Mouse (Mus musculus) liver, postnatal 0 days (tissue): ENCODE measurements around the gene Gm42688. TPM values are rescaled to one million over a fixed set of nuclear protein-coding genes. Genes with fewer than 3 reads are reported as not detected.
A peak's percentile ranks its signal among the peaks of the same experiment; 100 is the strongest.

Experiments
- ATAC-seq: fragments of 200-750 bp; cut with Nextera tagmentation; 2 replicates; pipeline ENCODE4 v1.8.0; 2017; ENCODE audit warnings: mild to moderate bottlenecking, moderate library complexity
- DNase-seq: peaks from one replicate; pipeline ENCODE4 v3.0.0-alpha.2; 2016
- H3K27ac ChIP-seq: fragments of 300-500 bp; sonication (generic); 2 replicates; pipeline ENCODE4 v1.5.1; 2014; ENCODE audit warnings: antibody characterized with exemption, moderate library complexity, mild to moderate bottlenecking, low read depth
- H3K27me3 ChIP-seq: fragments of 300-500 bp; sonication (generic); 2 replicates; pipeline ENCODE4 v1.6.1; 2014; ENCODE audit warnings: low read length, control low read depth, mixed read lengths; ENCODE audit not compliant: insufficient read depth
- H3K36me3 ChIP-seq: fragments of 300-500 bp; sonication (generic); replicated peaks from 2 replicates; pipeline ENCODE4 v1.6.1; 2014; ENCODE audit warnings: mild to moderate bottlenecking, control low read depth, low read length, moderate library complexity, mixed read lengths; ENCODE audit not compliant: insufficient read depth
- H3K4me1 ChIP-seq: fragments of 300-500 bp; sonication (generic); 2 replicates; pipeline ENCODE4 v1.6.1; 2014; ENCODE audit warnings: antibody characterized with exemption, mild to moderate bottlenecking, control low read depth; ENCODE audit not compliant: insufficient read depth
- H3K4me2 ChIP-seq: fragments of 300-500 bp; sonication (generic); 2 replicates; pipeline ENCODE4 v1.6.1; 2014; ENCODE audit warnings: low read depth, mild to moderate bottlenecking, low read length, moderate library complexity, mixed read lengths
- H3K4me3 ChIP-seq: fragments of 300-500 bp; sonication (generic); 2 replicates; pipeline ENCODE4 v1.5.1; 2014; ENCODE audit warnings: low read depth, low read length
- H3K9ac ChIP-seq: fragments of 300-500 bp; sonication (generic); replicated peaks from 2 replicates; pipeline ENCODE4 v1.6.1; 2014; ENCODE audit warnings: mild to moderate bottlenecking, moderate library complexity
- H3K9me3 ChIP-seq: fragments of 300-500 bp; sonication (generic); 2 replicates; pipeline ENCODE4 v1.6.1; 2016; ENCODE audit warnings: mild to moderate bottlenecking, control low read depth, low read length, mixed read lengths
- CTCF ChIP-seq: sonication (generic); IDR thresholded peaks from 2 replicates; pipeline ENCODE4 v1.5.1; 2016; ENCODE audit warnings: antibody characterized with exemption, low read depth
- EP300 ChIP-seq: IDR thresholded peaks from 2 replicates; pipeline ENCODE4 v1.6.1; 2016; ENCODE audit warnings: antibody characterized with exemption, low read depth, mild to moderate bottlenecking
- WGBS: fragments of 180-500 bp; shearing (Covaris S2); extraction: QIAGEN DNeasy Blood & Tissue Kit; methylation state at CpG from one replicate; pipeline ENCODE4 v1.1.7; 2014; ENCODE audit not compliant: insufficient replicate concordance; 5-methylcytosine and 5-hydroxymethylcytosine counted together
- polyA plus RNA-seq: library from polyadenylated mRNA; unstranded; fragments of >200 nt; fragmentation: Nextera tagmentation; extraction: Ambion mirVana; gene quantifications from 2 replicates; pipeline ENCODE4 v1.2.1, GENCODE M21; 2015

The Gm42688 gene
- polyA plus RNA-seq, 1 experiment from 2014 or later, result 0.92 TPM

DNA sequence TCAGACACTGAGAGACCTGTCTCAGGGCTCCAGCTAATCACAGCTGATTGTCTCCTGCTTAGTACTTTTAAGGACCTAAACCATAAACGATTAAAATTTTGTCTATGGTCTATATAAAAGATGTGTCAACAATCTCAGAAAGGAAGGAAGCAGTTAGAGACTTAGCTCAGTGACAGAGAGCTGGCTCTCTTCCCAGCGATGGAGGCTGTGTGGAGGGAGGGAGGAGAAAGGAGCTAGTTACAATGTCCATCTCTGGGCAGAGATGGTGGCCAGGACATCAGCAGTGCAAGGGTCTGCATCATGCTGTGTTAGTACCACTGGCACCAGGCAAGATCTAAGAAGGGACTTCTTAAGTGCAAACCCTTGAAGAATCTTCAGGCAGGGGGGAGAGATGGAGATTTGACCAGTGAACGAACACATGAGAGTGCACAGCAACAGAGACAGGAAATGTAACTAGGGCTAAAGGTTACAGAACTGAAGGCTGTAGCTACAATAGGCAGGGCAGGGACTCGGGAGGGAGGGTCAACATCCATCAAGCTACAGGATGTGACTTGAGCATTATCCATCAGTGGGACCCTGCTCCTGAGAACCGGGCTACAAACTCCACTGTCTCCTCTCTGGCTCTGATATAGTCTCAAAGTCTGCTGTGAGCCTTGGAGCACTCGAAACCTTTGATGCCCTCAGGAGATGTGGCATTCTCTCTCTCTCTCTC, 8.8 kb upstream of the Gm42688 start:
- Histone ChIP-seq H3K27me3 (peaks cover 20% of the 10 kb centered on the region), H3K9ac (no peak overlapping the region), H3K4me1 (peaks cover 2% of the 10 kb centered on the region), H3K4me2 (no peak overlapping the region), H3K27ac (no peak overlapping the region; the same call in 1 of the 2 replicates), H3K4me3 (no peak overlapping the region), H3K9me3 (no peaks in the 10 kb centered on the region), H3K36me3 (no peaks in the 10 kb centered on the region)
- 17% methylated on average over 6 of the region's 6 CpGs for WGBS
- TF ChIP-seq EP300 (no peak), CTCF (no peak)
- ATAC-seq (no peak), DNase-seq (no peak)

DNA sequence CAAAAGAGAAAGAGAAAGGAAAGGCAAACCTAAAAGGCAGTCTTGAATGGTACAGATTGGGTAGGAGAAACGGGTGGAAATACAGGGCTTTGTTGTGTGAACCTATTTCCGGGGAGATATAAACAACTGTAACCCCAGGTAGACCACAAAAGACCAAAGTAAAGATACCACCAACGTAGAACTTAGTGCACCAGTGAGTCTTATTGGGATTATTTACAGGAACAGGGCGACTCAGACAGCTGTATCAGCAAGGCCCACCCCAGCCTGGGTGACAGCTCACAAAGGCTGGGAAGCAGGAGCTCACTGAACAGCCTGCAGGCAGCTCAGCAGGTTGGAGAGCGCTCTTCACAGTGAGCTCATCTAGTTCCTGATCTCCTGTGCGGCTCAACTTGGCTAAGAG, 5.4 kb upstream of the Gm42688 start:
- Histone ChIP-seq H3K9me3 (no peaks in the 10 kb centered on the region), H3K36me3 (no peaks in the 10 kb centered on the region), H3K4me3 (no peak overlapping the region), H3K4me2 (no peak overlapping the region), H3K9ac (no peak overlapping the region), H3K27ac (no peak overlapping the region), H3K27me3 (0 out of 2 replicates have a peak, but pooled peaks cover 1% of the 10 kb centered on the region), H3K4me1 (peaks cover 2% of the 10 kb centered on the region; the same call in 1 of the 2 replicates)
- ATAC-seq (no peak), DNase-seq (no peak)
- WGBS, result 51% methylated on average over 6 of the region's 6 CpGs
- TF ChIP-seq EP300, result no peak
- TF ChIP-seq CTCF, result no peak

- DNase-seq (no peak), ATAC-seq (no peak)
- 78% methylated on average over 2 of the region's 2 CpGs for WGBS
- Histone ChIP-seq H3K27ac (no peak overlapping the region), H3K4me3 (no peak overlapping the region), H3K36me3 (no peaks in the 10 kb centered on the region), H3K4me2 (no peak overlapping the region), H3K9me3 (no peaks in the 10 kb centered on the region), H3K27me3 (no peaks in the 10 kb centered on the region), H3K9ac (no peak overlapping the region), H3K4me1 (peaks cover 21% of the 10 kb centered on the region)
- TF ChIP-seq EP300 (no peak), CTCF (no peak)
These were observed 3.0 kb upstream of the Gm42688 start for GRCm38 (mm10) chr6:83098411-83098810.

GRCm38 (mm10) chr6:83101688-83102556, 505 bp downstream of the Gm42688 start:
- peak; percentile 78 for DNase-seq
- Histone ChIP-seq H3K4me1 (peaks cover 23% of the 10 kb centered on the region), H3K27ac (peak overlapping the region; percentile 85), H3K4me3 (peak overlapping the region; percentile 76), H3K9me3 (no peaks in the 10 kb centered on the region), H3K36me3 (0 out of 2 replicates have a peak, but pooled peaks cover 5% of the 10 kb centered on the region), H3K9ac (peak overlapping the region; percentile 76), H3K27me3 (no peaks in the 10 kb centered on the region), H3K4me2 (peak overlapping the region; percentile 100)
- peak; percentile 71 for TF ChIP-seq CTCF
- TF ChIP-seq EP300, result no peak
- ATAC-seq, result peak; percentile 85
- WGBS, result 1% methylated on average over 50 of the region's 74 CpGs

DNA sequence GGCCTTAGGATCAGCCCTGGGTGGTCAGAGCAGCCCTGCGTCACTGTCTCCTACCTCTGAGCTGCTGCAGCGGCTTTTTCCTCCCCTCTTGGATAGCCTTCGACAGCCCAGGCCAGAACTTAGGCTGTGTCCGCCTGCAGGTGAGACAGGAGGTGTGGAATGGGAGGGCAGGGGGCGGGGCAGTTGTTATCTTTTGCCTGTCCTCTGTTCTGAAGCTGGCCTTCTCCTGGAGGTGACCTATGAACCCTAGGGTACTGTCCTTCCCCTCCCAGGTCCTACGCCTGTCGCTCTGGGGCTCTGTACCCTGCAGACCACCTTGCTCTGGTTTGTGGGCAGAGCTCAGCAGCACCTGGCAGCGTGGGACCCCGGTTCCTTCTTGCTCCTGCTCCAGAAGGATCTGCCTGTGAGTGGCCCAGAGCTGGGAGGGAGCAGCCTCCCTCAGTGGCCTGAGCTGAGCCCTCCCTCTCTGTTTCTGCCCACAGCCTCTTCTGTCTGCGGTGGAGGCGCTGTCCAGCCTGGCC, 1.8 kb downstream of the Gm42688 start:
- 47% methylated on average over 11 of the region's 11 CpGs for WGBS
- TF ChIP-seq CTCF (no peak), EP300 (no peak)
- H3K4me2 ChIP-seq, result peak overlapping the region; percentile 100; the same call in 1 of the 2 replicates
- no peaks in the 10 kb centered on the region for H3K27me3 ChIP-seq
- H3K4me1 ChIP-seq, result peaks cover 29% of the 10 kb centered on the region
- ATAC-seq (no peak), DNase-seq (no peak)
- H3K27ac ChIP-seq, result no peak overlapping the region
- no peaks in the 10 kb centered on the region for H3K9me3 ChIP-seq
- no peak overlapping the region for H3K9ac ChIP-seq
- H3K4me3 ChIP-seq, result no peak overlapping the region
- peaks cover 9% of the 10 kb centered on the region; the same call in 1 of the 2 replicates for H3K36me3 ChIP-seq

DNA sequence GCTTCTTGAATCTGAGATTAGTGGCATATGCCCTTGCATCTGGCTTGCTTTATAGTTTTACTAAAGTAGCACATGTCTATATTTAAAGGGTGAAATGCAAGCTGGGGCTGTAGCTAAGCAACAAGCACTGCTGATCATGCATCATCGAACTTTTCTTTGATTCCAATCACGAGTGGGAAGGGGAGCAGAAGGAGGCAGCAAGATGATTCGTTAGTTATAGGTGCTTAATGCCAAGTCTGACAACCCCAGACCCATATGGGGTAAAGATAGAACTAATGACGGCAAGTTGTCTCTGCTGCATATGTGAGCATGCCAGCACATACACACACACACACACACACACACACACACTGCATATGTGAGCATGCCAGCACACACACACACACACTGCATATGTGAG, 2.7 kb downstream of the Gm42688 start:
- H3K27ac ChIP-seq, result no peak overlapping the region
- no peaks in the 10 kb centered on the region for H3K27me3 ChIP-seq
- H3K4me2 ChIP-seq, result no peak overlapping the region
- H3K4me3 ChIP-seq, result no peak overlapping the region
- ATAC-seq, result no peak
- TF ChIP-seq EP300, result no peak
- TF ChIP-seq CTCF, result no peak
- no peaks in the 10 kb centered on the region for H3K9me3 ChIP-seq
- 89% methylated on average over 4 of the region's 4 CpGs for WGBS
- DNase-seq, result no peak
- H3K36me3 ChIP-seq, result peaks cover 9% of the 10 kb centered on the region; the same call in 1 of the 2 replicates
- no peak overlapping the region for H3K9ac ChIP-seq
- peaks cover 32% of the 10 kb centered on the region for H3K4me1 ChIP-seq
